Comparison of ENCODE assay signal across 9 mouse cellular contexts in genomic region chr1:163311006-163311836, GRCm38 (mm10). TPM values are rescaled to one million over a fixed set of nuclear protein-coding genes. Genes with fewer than 3 reads are reported as not detected.
DNase-seq lines count a peak whose midpoint lies in the region; ATAC-seq and TF ChIP-seq lines count a peak whose summit lies in the region.
"Had no signal": no experiment of that assay in that cellular context is flagged by ENCODE, and none has a peak within 500 bp of the region (broad histone marks: within the 10 kb centered on the region; RNA-seq: fewer than 3 reads in every experiment).

No protein-coding gene starts in this region.

- H3K4me3 ChIP-seq in layer of hippocampus, adult 2 months, result peak overlapping the region; percentile 58
- peak overlapping the region; percentile 86 for H3K4me3 ChIP-seq in embryonic facial prominence, embryonic 14.5 days (ENCODE audit: low read depth, low read length)
- peak overlapping the region; percentile 40 for H3K4me3 ChIP-seq in intestine, embryonic 15.5 days (replicated peaks)
- peak overlapping the region; percentile 32; the same call in 1 of the 2 replicates for H3K4me3 ChIP-seq in neural tube, embryonic 14.5 days (ENCODE audit: low read depth, low read length)
- H3K4me3 ChIP-seq: erythroblast, embryonic 14.5 days had no signal

- no peaks in the 10 kb centered on the region for H3K9me3 ChIP-seq in embryonic facial prominence, embryonic 14.5 days (ENCODE audit: control insufficient read depth, low read length)
- no peaks in the 10 kb centered on the region for H3K9me3 ChIP-seq in intestine, embryonic 15.5 days
- no peaks in the 10 kb centered on the region for H3K9me3 ChIP-seq in neural tube, embryonic 14.5 days (ENCODE audit: control insufficient read depth, low read length)

- peak overlapping the region; percentile 100 for H3K9ac ChIP-seq in embryonic facial prominence, embryonic 14.5 days (ENCODE audit: low read depth, low read length)
- H3K9ac ChIP-seq in intestine, embryonic 15.5 days, result peak overlapping the region; percentile 32; the same call in 1 of the 2 replicates
- H3K9ac ChIP-seq in neural tube, embryonic 14.5 days (replicated peaks; ENCODE audit: low read depth, low read length), result peak overlapping the region; percentile 41

- peaks cover 21% of the 10 kb centered on the region; the same call in 1 of the 2 replicates for H3K36me3 ChIP-seq in embryonic facial prominence, embryonic 14.5 days (ENCODE audit: control insufficient read depth, insufficient read depth, low read length)
- H3K36me3 ChIP-seq in intestine, embryonic 15.5 days, result no peaks in the 10 kb centered on the region
- no peaks in the 10 kb centered on the region for H3K36me3 ChIP-seq in neural tube, embryonic 14.5 days (ENCODE audit: control insufficient read depth, insufficient read depth, low read length)

- intact Hi-C loops in gastrocnemius, postnatal 36 days (cut with DNase I), result loop anchor here (5.0 to 10.0 kb wide), 4 partner anchors 74 to 159 kb away; no protein-coding TSS in a partner anchor

- DNase-seq in layer of hippocampus, adult 2 months (ENCODE audit: low spot score in 2 of 2), result no peak
- DNase-seq in layer of hippocampus, postnatal 25 days (ENCODE audit: extremely low spot score in 1 of 2, low spot score in 1 of 2), result no peak
- no peak for DNase-seq in embryonic facial prominence, embryonic 14.5 days (ENCODE audit: low spot score)
- no peak for DNase-seq in thymus, postnatal 14 days
- no peak for DNase-seq in adrenal gland, postnatal 25 days
- DNase-seq in gastrocnemius, postnatal 36 days, result no peak

- peaks cover 3% of the 10 kb centered on the region for H3K27me3 ChIP-seq in embryonic facial prominence, embryonic 14.5 days (replicated peaks; ENCODE audit: control insufficient read depth, insufficient read depth, low read length)
- H3K27me3 ChIP-seq in intestine, embryonic 15.5 days (replicated peaks), result peaks cover 71% of the 10 kb centered on the region
- peaks cover 48% of the 10 kb centered on the region for H3K27me3 ChIP-seq in neural tube, embryonic 14.5 days (ENCODE audit: control insufficient read depth, insufficient read depth, low read length)

- WGBS in embryonic facial prominence, embryonic 14.5 days, result 8% methylated on average over 13 of the region's 13 CpGs
- 16% methylated on average over 13 of the region's 13 CpGs for WGBS in intestine, embryonic 15.5 days
- WGBS in neural tube, embryonic 14.5 days, result 8% methylated on average over 13 of the region's 13 CpGs

- H3K4me1 ChIP-seq in embryonic facial prominence, embryonic 14.5 days (ENCODE audit: control insufficient read depth, insufficient read depth, low read length), result peaks cover 16% of the 10 kb centered on the region
- peaks cover 27% of the 10 kb centered on the region for H3K4me1 ChIP-seq in intestine, embryonic 15.5 days (replicated peaks)
- H3K4me1 ChIP-seq in neural tube, embryonic 14.5 days (ENCODE audit: control insufficient read depth, insufficient read depth, low read length), result peaks cover 18% of the 10 kb centered on the region; the same call in 1 of the 2 replicates

- peak overlapping the region; percentile 58 for H3K4me2 ChIP-seq in embryonic facial prominence, embryonic 14.5 days (ENCODE audit: low read depth, low read length)
- peak overlapping the region; percentile 92 for H3K4me2 ChIP-seq in intestine, embryonic 15.5 days (replicated peaks)
- peak overlapping the region; percentile 54 for H3K4me2 ChIP-seq in neural tube, embryonic 14.5 days (ENCODE audit: low read depth, low read length)

- TF ChIP-seq CTCF in layer of hippocampus, adult 2 months (conservative IDR thresholded peaks at IDR 0.05), result no peak

- H3K27ac ChIP-seq in layer of hippocampus, adult 2 months, result peak overlapping the region; percentile 72
- peak overlapping the region; percentile 99 for H3K27ac ChIP-seq in embryonic facial prominence, embryonic 14.5 days (replicated peaks; ENCODE audit: low read depth, low read length)
- H3K27ac ChIP-seq in intestine, embryonic 15.5 days, result no peak overlapping the region
- H3K27ac ChIP-seq in neural tube, embryonic 14.5 days (ENCODE audit: low read depth, low read length), result no peak overlapping the region

- ATAC-seq in embryonic facial prominence, embryonic 14.5 days (ENCODE audit: low read depth), result no peak
- ATAC-seq in intestine, embryonic 15.5 days, result no peak
- ATAC-seq in neural tube, embryonic 14.5 days (ENCODE audit: low read depth), result no peak

RNA-seq across cellular contexts. Expression of gene Prrx1, which starts 2.3 kb away (rescaled TPM):
- 1 to 10 TPM; 4.6 to 5.9 TPM for total RNA-seq in layer of hippocampus, adult 2 months (2021)
- 1 to 10 TPM; 5.3 to 6.6 TPM for total RNA-seq in layer of hippocampus, postnatal 25 days (2021)
- polyA plus RNA-seq in embryonic facial prominence, embryonic 14.5 days (2014; fragmentation: Nextera tagmentation; extraction: Ambion mirVana), result 100 and 105 TPM in 2 replicates
- 5.0 and 6.2 TPM in 2 replicates for polyA plus RNA-seq in intestine, embryonic 15.5 days (2015; fragmentation: Nextera tagmentation; extraction: Ambion mirVana)
- 0.78 and 6.3 TPM in 2 replicates for polyA plus RNA-seq in neural tube, embryonic 14.5 days (2014; fragmentation: Nextera tagmentation; extraction: Ambion mirVana)
- total RNA-seq in adrenal gland, postnatal 25 days (2021), result 6.3 and 8.7 TPM in 2 replicates
- total RNA-seq in gastrocnemius, postnatal 36 days (2021), result 10 to 100 TPM; 34.1 to 39.4 TPM
- polyA plus RNA-seq: erythroblast, embryonic 14.5 days had no signal

Comparison
In these comparisons a context has a peak if more than half of its experiments do, and no peak if none do; other contexts are left out.
1. H3K27ac ChIP-seq: peak in layer of hippocampus, adult 2 months (single experiment) and embryonic facial prominence, embryonic 14.5 days (single experiment); none in intestine, embryonic 15.5 days (single experiment) and neural tube, embryonic 14.5 days (single experiment).
2. H3K4me3 ChIP-seq: peak in every context shown above with its lines; median percentile 86 in embryonic facial prominence, embryonic 14.5 days; 58 in layer of hippocampus, adult 2 months; 40 in intestine, embryonic 15.5 days; 32 in neural tube, embryonic 14.5 days.
3. H3K9ac ChIP-seq: peak in every context shown above with its lines; median percentile 100 in embryonic facial prominence, embryonic 14.5 days; 41 in neural tube, embryonic 14.5 days; 32 in intestine, embryonic 15.5 days.
4. Peak in every context shown above with its lines, with median percentiles within 50 percentile points of each other: H3K4me2 ChIP-seq.